19 mouse cellular contexts compared by ENCODE assay signal in genomic region chrX:57655483-57655882, GRCm38 (mm10).
"Had no signal": no experiment of that assay in that cellular context is flagged by ENCODE, and none has a peak within 500 bp of the region (broad histone marks: within the 10 kb centered on the region; RNA-seq: fewer than 3 reads in every experiment).

No protein-coding gene starts in this region.

- H3K27ac ChIP-seq: kidney, embryonic 15.5 days; left cerebral cortex, adult 2 months; liver, embryonic 13.5 days; midbrain, embryonic 10.5 days; midbrain, embryonic 13.5 days; neural tube, embryonic 13.5 days; stomach, embryonic 15.5 days had no signal

- H3K27me3 ChIP-seq: kidney, embryonic 15.5 days; liver, embryonic 13.5 days; midbrain, embryonic 13.5 days; neural tube, embryonic 13.5 days; stomach, embryonic 15.5 days had no signal

- ATAC-seq: lung, postnatal 0 days; midbrain, embryonic 13.5 days; midbrain, embryonic 16.5 days had no signal

- H3K4me3 ChIP-seq: kidney, embryonic 15.5 days; left cerebral cortex, adult 2 months; liver, embryonic 13.5 days; megakaryocyte, embryonic 14.5 days; midbrain, embryonic 10.5 days; midbrain, embryonic 13.5 days; myocyte; neural tube, embryonic 13.5 days; stomach, embryonic 15.5 days had no signal

- DNase-seq: kidney, postnatal 10 days; kidney, postnatal 36 days; layer of hippocampus, postnatal 36 days; liver, embryonic 13.5 days; lung, adult 2 months; retina, postnatal 1 day; right cerebral cortex, postnatal 25 days; spleen, adult 18-20 months; thymus, postnatal 25 days had no signal

- H3K9ac ChIP-seq: kidney, embryonic 15.5 days; liver, embryonic 13.5 days; midbrain, embryonic 13.5 days; neural tube, embryonic 13.5 days; stomach, embryonic 15.5 days had no signal

- H3K4me1 ChIP-seq: kidney, embryonic 15.5 days; liver, embryonic 13.5 days; megakaryocyte, embryonic 14.5 days; midbrain, embryonic 10.5 days; midbrain, embryonic 13.5 days; neural tube, embryonic 13.5 days; stomach, embryonic 15.5 days had no signal

- H3K4me2 ChIP-seq: kidney, embryonic 15.5 days; liver, embryonic 13.5 days; midbrain, embryonic 13.5 days; neural tube, embryonic 13.5 days; stomach, embryonic 15.5 days had no signal

- H3K9me3 ChIP-seq: kidney, embryonic 15.5 days; liver, embryonic 13.5 days; megakaryocyte, embryonic 14.5 days; midbrain, embryonic 10.5 days; midbrain, embryonic 13.5 days; neural tube, embryonic 13.5 days; stomach, embryonic 15.5 days had no signal

- H3K36me3 ChIP-seq: kidney, embryonic 15.5 days; liver, embryonic 13.5 days; midbrain, embryonic 10.5 days; midbrain, embryonic 13.5 days; neural tube, embryonic 13.5 days; stomach, embryonic 15.5 days had no signal
